Mouse (Mus musculus): ENCODE measurements around the gene Pprc1. TPM values are rescaled to one million over a fixed set of nuclear protein-coding genes. Genes with fewer than 3 reads are reported as not detected.

The Pprc1 gene
- total RNA-seq (2021) = 10 to 100 TPM; 34.7 to 36.2 TPM
- long read RNA-seq, partial matches to known transcripts = 0 of 2 reads
- long read RNA-seq, other reads (novel, unspliced or antisense) = 2 of 2 reads

- DNase-seq (ENCODE audit: low spot score in 2 of 2) = peak; percentile 46 to 48
These were observed at the start of gene Pprc1 for GRCm38 (mm10) chr19:46044271-46044992. Pprc1 (plus strand) TSS chr19:46044886.

GRCm38 (mm10) chr19:45997365-45997764 lies 47.3 kb upstream of the Pprc1 start:
- no peak for DNase-seq (ENCODE audit: low spot score in 2 of 2)

- peak; percentile 92 to 93 for DNase-seq (ENCODE audit: low spot score in 2 of 2)
These were observed 46.6 kb upstream of the Pprc1 start, which contains the start of gene Armh3 for GRCm38 (mm10) chr19:45997785-45998693. Armh3 (minus strand) TSS chr19:45998488.

- no peak for DNase-seq (ENCODE audit: low spot score in 2 of 2)
These were observed 45.9 kb upstream of the Pprc1 start for GRCm38 (mm10) chr19:45998694-45999217.

GRCm38 (mm10) chr19:45999378-45999777 lies 45.3 kb upstream of the Pprc1 start:
- DNase-seq (ENCODE audit: low spot score in 2 of 2) = no peak

- no peak for DNase-seq (ENCODE audit: low spot score in 2 of 2)
These were observed 42.4 kb upstream of the Pprc1 start for GRCm38 (mm10) chr19:46002279-46002678.

GRCm38 (mm10) chr19:46003371-46004226 lies 41.1 kb upstream of the Pprc1 start, which contains the start of gene Hps6:
Hps6 (plus strand) TSS chr19:46003508.
- DNase-seq (ENCODE audit: low spot score in 2 of 2) = peak; percentile 55 to 67

- DNase-seq (ENCODE audit: low spot score in 2 of 2) = no peak
These were observed 39.7 kb upstream of the Pprc1 start for GRCm38 (mm10) chr19:46004814-46005466.

- DNase-seq (ENCODE audit: low spot score in 2 of 2) = no peak
These were observed 39.0 kb upstream of the Pprc1 start for GRCm38 (mm10) chr19:46005680-46006079.

- peak; percentile 90 for DNase-seq (ENCODE audit: low spot score in 2 of 2)
These were observed 30.0 kb upstream of the Pprc1 start for GRCm38 (mm10) chr19:46014572-46015178.

GRCm38 (mm10) chr19:46016023-46016422 lies 28.7 kb upstream of the Pprc1 start:
- DNase-seq (ENCODE audit: low spot score in 2 of 2) = no peak

GRCm38 (mm10) chr19:46024959-46025358 lies 19.7 kb upstream of the Pprc1 start:
- DNase-seq (ENCODE audit: low spot score in 2 of 2) = no peak

GRCm38 (mm10) chr19:46026567-46026966 lies 18.1 kb upstream of the Pprc1 start:
- no peak for DNase-seq (ENCODE audit: low spot score in 2 of 2)

- DNase-seq (ENCODE audit: low spot score in 2 of 2) = no peak
These were observed 15.9 kb upstream of the Pprc1 start for GRCm38 (mm10) chr19:46028747-46029320.

GRCm38 (mm10) chr19:46029652-46030051 lies 15.0 kb upstream of the Pprc1 start:
- DNase-seq (ENCODE audit: low spot score in 2 of 2) = no peak

- DNase-seq (ENCODE audit: low spot score in 2 of 2) = no peak
These were observed 14.3 kb upstream of the Pprc1 start for GRCm38 (mm10) chr19:46030196-46030983.

GRCm38 (mm10) chr19:46031689-46032432 lies 12.8 kb upstream of the Pprc1 start:
- DNase-seq (ENCODE audit: low spot score in 2 of 2) = no peak
